Mouse (Mus musculus) hindbrain, postnatal 0 days (tissue): ENCODE results near the gene Stk39. TPM values are rescaled to one million over a fixed set of nuclear protein-coding genes. Genes with fewer than 3 reads are reported as not detected.
A peak's percentile ranks its signal among the peaks of the same experiment; 100 is the strongest.

Experiments
- ATAC-seq: fragments of 200-750 bp; cut with Nextera tagmentation; 2 replicates; pipeline ENCODE4 v1.8.0; 2017; ENCODE audit warnings: mild to moderate bottlenecking, moderate TSS enrichment, moderate library complexity
- DNase-seq: peaks from one replicate; pipeline ENCODE4 v3.0.0-alpha.2; 2015; ENCODE audit warnings: low spot score
- H3K27ac ChIP-seq: fragments of 300-500 bp; sonication (generic); 2 replicates; pipeline ENCODE4 v1.5.1; 2014; ENCODE audit warnings: mild to moderate bottlenecking
- H3K27me3 ChIP-seq: fragments of 300-500 bp; sonication (generic); 2 replicates; pipeline ENCODE4 v1.6.1; 2014; ENCODE audit warnings: low read length, mixed read lengths; ENCODE audit not compliant: insufficient read depth
- H3K36me3 ChIP-seq: fragments of 300-500 bp; sonication (generic); 2 replicates; pipeline ENCODE4 v1.6.1; 2014; ENCODE audit warnings: low read length, mixed read lengths; ENCODE audit not compliant: insufficient read depth
- H3K4me1 ChIP-seq: fragments of 300-500 bp; sonication (generic); 2 replicates; pipeline ENCODE4 v1.6.1; 2014; ENCODE audit warnings: antibody characterized with exemption, low read length, mixed read lengths; ENCODE audit not compliant: insufficient read depth
- H3K4me2 ChIP-seq: fragments of 300-500 bp; sonication (generic); 2 replicates; pipeline ENCODE4 v1.6.1; 2014; ENCODE audit warnings: low read depth, mild to moderate bottlenecking, low read length, moderate library complexity, mixed read lengths
- H3K4me3 ChIP-seq: fragments of 300-500 bp; sonication (generic); 2 replicates; pipeline ENCODE4 v1.5.1; 2014; ENCODE audit warnings: low read length
- H3K9ac ChIP-seq: fragments of 300-500 bp; sonication (generic); replicated peaks from 2 replicates; pipeline ENCODE4 v1.6.1; 2014; ENCODE audit warnings: mild to moderate bottlenecking, low read length, moderate library complexity, mixed read lengths
- H3K9me3 ChIP-seq: fragments of 300-500 bp; sonication (generic); 2 replicates; pipeline ENCODE4 v1.6.1; 2016; ENCODE audit warnings: low read length, mixed read lengths
- CTCF ChIP-seq: IDR thresholded peaks from 2 replicates; pipeline ENCODE4 v1.5.1; 2016; ENCODE audit warnings: antibody characterized with exemption, control low read depth, low read depth
- WGBS: fragments of 180-500 bp; shearing (Covaris S2); extraction: QIAGEN DNeasy Blood & Tissue Kit; methylation state at CpG from one replicate; pipeline ENCODE4 v1.1.7; 2014; 5-methylcytosine and 5-hydroxymethylcytosine counted together
- polyA plus RNA-seq: library from polyadenylated mRNA; unstranded; fragments of >200 nt; fragmentation: Nextera tagmentation; extraction: Ambion mirVana; gene quantifications from 2 replicates; pipeline ENCODE4 v1.2.1, GENCODE M21; 2015
- total RNA-seq: library from RNA; depleted of rRNA; stranded (reverse); fragments of >200 nt; gene quantifications from 2 replicates; pipeline ENCODE4 v1.2.3, GENCODE M21; 2014

Stk39 gene
- total and polyA plus RNA-seq, 2 experiments from 2014 or later, result 30.8 to 38.4 TPM

GRCm38 (mm10) chr2:68317895-68318294 lies 154.2 kb downstream of the Stk39 start:
- WGBS, result 82% methylated on average over 9 of the region's 9 CpGs
- no peak overlapping the region for H3K27ac ChIP-seq
- H3K4me2 ChIP-seq, result no peak overlapping the region
- DNase-seq (no peak), ATAC-seq (no peak)
- H3K9ac ChIP-seq, result no peak overlapping the region
- no peak overlapping the region for H3K4me3 ChIP-seq
- no peak for TF ChIP-seq CTCF
- H3K36me3 ChIP-seq, result no peaks in the 10 kb centered on the region
- no peaks in the 10 kb centered on the region for H3K9me3 ChIP-seq
- no peaks in the 10 kb centered on the region for H3K27me3 ChIP-seq
- peaks cover 15% of the 10 kb centered on the region for H3K4me1 ChIP-seq

DNA sequence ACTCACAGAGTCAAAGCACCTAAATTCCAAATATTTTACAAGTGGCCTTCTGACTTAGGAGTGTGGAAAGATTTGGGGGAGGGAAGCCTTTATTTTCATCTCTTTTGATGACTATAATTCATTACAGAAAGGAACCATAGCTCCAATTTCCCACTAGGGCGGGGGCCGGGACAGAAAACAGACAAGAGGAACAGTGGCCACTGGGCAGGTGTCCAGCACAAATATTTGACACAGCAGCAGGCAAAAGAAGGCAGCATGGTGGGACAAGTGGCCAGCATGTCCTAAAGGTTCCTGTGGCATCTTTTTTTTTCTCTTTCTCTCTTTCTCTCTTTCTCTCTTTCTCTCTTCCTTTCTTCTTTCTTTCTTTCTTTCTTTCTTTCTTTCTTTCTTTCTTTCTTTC lies 154.6 kb downstream of the Stk39 start:
- no peaks in the 10 kb centered on the region for H3K9me3 ChIP-seq
- H3K4me2 ChIP-seq, result no peak overlapping the region
- no peaks in the 10 kb centered on the region for H3K36me3 ChIP-seq
- 50% methylated on average over 2 of the region's 2 CpGs for WGBS
- TF ChIP-seq CTCF, result no peak
- peaks cover 15% of the 10 kb centered on the region for H3K4me1 ChIP-seq
- no peak overlapping the region for H3K4me3 ChIP-seq
- H3K27ac ChIP-seq, result no peak overlapping the region
- no peaks in the 10 kb centered on the region for H3K27me3 ChIP-seq
- ATAC-seq (no peak), DNase-seq (no peak)
- H3K9ac ChIP-seq, result no peak overlapping the region

GRCm38 (mm10) chr2:68315258-68315657 lies 156.8 kb downstream of the Stk39 start:
- ATAC-seq, result peak; percentile 58
- Histone ChIP-seq H3K27ac (no peak overlapping the region), H3K9ac (no peak overlapping the region), H3K9me3 (no peaks in the 10 kb centered on the region), H3K4me3 (no peak overlapping the region), H3K36me3 (no peaks in the 10 kb centered on the region), H3K27me3 (no peaks in the 10 kb centered on the region), H3K4me1 (peaks cover 9% of the 10 kb centered on the region), H3K4me2 (no peak overlapping the region)
- peak; percentile 49 for DNase-seq
- 46% methylated on average over 11 of the region's 11 CpGs for WGBS
- TF ChIP-seq CTCF, result no peak

- no peaks in the 10 kb centered on the region for H3K27me3 ChIP-seq
- H3K4me2 ChIP-seq, result no peak overlapping the region
- 92% methylated on average over 3 of the region's 3 CpGs for WGBS
- no peak overlapping the region for H3K4me3 ChIP-seq
- ATAC-seq, result no peak
- H3K36me3 ChIP-seq, result 0 out of 2 replicates have a peak, but pooled peaks cover 12% of the 10 kb centered on the region
- no peak overlapping the region for H3K9ac ChIP-seq
- H3K27ac ChIP-seq, result no peak overlapping the region
- no peaks in the 10 kb centered on the region for H3K9me3 ChIP-seq
- H3K4me1 ChIP-seq, result no peaks in the 10 kb centered on the region
- TF ChIP-seq CTCF, result peak; percentile 57
- DNase-seq, result peak; percentile 34
Measured at GRCm38 (mm10) chr2:68310121-68310520, 161.9 kb downstream of the Stk39 start.

DNA sequence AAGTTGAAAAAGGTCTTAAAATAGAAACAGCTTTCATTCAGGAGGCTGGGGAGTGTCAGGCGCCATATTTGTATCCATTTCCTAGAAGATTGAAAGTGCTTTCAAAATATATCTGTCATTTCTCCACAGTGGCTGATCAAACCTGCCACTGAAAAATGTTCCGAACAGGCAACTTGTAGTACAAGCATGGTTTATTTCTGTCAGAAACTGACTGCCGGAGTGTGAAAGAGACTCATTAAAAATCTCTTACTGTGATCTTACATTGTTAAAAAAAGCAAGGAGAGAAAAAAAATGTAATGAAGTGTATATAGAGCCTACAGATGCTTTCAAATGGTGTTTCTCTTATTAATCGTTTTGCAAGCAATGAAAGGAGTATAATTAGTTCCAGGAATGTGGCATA lies 165.5 kb downstream of the Stk39 start:
- DNase-seq (no peak), ATAC-seq (no peak)
- H3K9me3 ChIP-seq, result no peaks in the 10 kb centered on the region
- H3K4me3 ChIP-seq, result no peak overlapping the region
- H3K36me3 ChIP-seq, result peaks cover 12% of the 10 kb centered on the region; the same call in 1 of the 2 replicates
- no peak overlapping the region for H3K4me2 ChIP-seq
- no peak for TF ChIP-seq CTCF
- 0 out of 2 replicates have a peak, but pooled peaks cover 4% of the 10 kb centered on the region for H3K4me1 ChIP-seq
- H3K27me3 ChIP-seq, result no peaks in the 10 kb centered on the region
- no peak overlapping the region for H3K27ac ChIP-seq
- H3K9ac ChIP-seq, result no peak overlapping the region
- WGBS, result 79% methylated on average over 4 of the region's 4 CpGs

- Histone ChIP-seq H3K9ac (no peak overlapping the region), H3K36me3 (peaks cover 12% of the 10 kb centered on the region; the same call in 1 of the 2 replicates), H3K4me1 (0 out of 2 replicates have a peak, but pooled peaks cover 4% of the 10 kb centered on the region), H3K4me2 (no peak overlapping the region), H3K27ac (no peak overlapping the region), H3K4me3 (no peak overlapping the region), H3K27me3 (no peaks in the 10 kb centered on the region), H3K9me3 (no peaks in the 10 kb centered on the region)
- no peak for TF ChIP-seq CTCF
- ATAC-seq (no peak), DNase-seq (no peak)
- WGBS, result 92% methylated on average over 6 of the region's 6 CpGs
Measured at GRCm38 (mm10) chr2:68304771-68305460, 167.2 kb downstream of the Stk39 start.
